Comparison of ENCODE assay signal across 10 mouse cellular contexts in genomic region chr11:35852731-35853130, GRCm38 (mm10). TPM values are rescaled to one million over a fixed set of nuclear protein-coding genes. Genes with fewer than 3 reads are reported as not detected.
DNase-seq lines count a peak whose midpoint lies in the region; ATAC-seq and TF ChIP-seq lines count a peak whose summit lies in the region.
"Had no signal": no experiment of that assay in that cellular context is flagged by ENCODE, and none has a peak within 500 bp of the region (broad histone marks: within the 10 kb centered on the region; RNA-seq: fewer than 3 reads in every experiment).

No protein-coding gene starts in this region.

- H3K4me3 ChIP-seq in kidney, postnatal 0 days (replicated peaks; ENCODE audit: low read depth, low read length), result no peak overlapping the region
- H3K4me3 ChIP-seq in C2C12 (ENCODE audit: insufficient read depth, poor library complexity, severe bottlenecking), result no peak overlapping the region
- H3K4me3 ChIP-seq in E14TG2a.4 (replicated peaks; ENCODE audit: low read length), result no peak overlapping the region
- H3K4me3 ChIP-seq in cortical plate, adult 2 months (ENCODE audit: insufficient read depth, low read length), result no peak overlapping the region
- H3K4me3 ChIP-seq: lung, embryonic 15.5 days had no signal

- no peak overlapping the region for H3ac ChIP-seq in C2C12 (ENCODE audit: control insufficient read depth, insufficient read length, low read depth)

- H3K79me3 ChIP-seq in C2C12 (ENCODE audit: low read depth), result no peaks in the 10 kb centered on the region

- no peak overlapping the region for H3K9ac ChIP-seq in kidney, postnatal 0 days (ENCODE audit: low read depth, low read length)
- H3K9ac ChIP-seq: lung, embryonic 15.5 days had no signal

- TF ChIP-seq POLR2A in cortical plate, adult 2 months (IDR thresholded peaks at IDR 0.05; ENCODE audit: extremely low read depth, insufficient read depth, low read length), result no peak

- no peaks in the 10 kb centered on the region for H3K79me2 ChIP-seq in C2C12 (ENCODE audit: control insufficient read depth, insufficient read depth)

- DNase-seq in kidney, postnatal 0 days (ENCODE audit: low spot score), result peak; percentile 20
- DNase-seq in kidney, adult 11 months, result no peak
- peak; percentile 60 for DNase-seq in mesoderm, embryonic 11.5 days (ENCODE audit: low read depth, low spot score)
- DNase-seq in urinary bladder, adult 18-20 months (ENCODE audit: low spot score in 2 of 2), result no peak
- no peak for DNase-seq in right cerebral cortex, postnatal 25 days

- H3K36me3 ChIP-seq in kidney, postnatal 0 days (ENCODE audit: insufficient read depth, low read length), result 0 out of 2 replicates have a peak, but pooled peaks cover 8% of the 10 kb centered on the region
- H3K36me3 ChIP-seq in C2C12 (ENCODE audit: control insufficient read depth, insufficient read depth) (peaks cover 4% of the 10 kb centered on the region), E14TG2a.4 (ENCODE audit: insufficient read depth, low read length) (peaks cover 74% of the 10 kb centered on the region)

- TF ChIP-seq CTCF in kidney, postnatal 0 days (IDR thresholded peaks at IDR 0.05; ENCODE audit: low read depth), result peak; percentile 65
- TF ChIP-seq CTCF in C2C12 (IDR thresholded peaks at IDR 0.05; ENCODE audit: control insufficient read depth, insufficient read depth, insufficient read length), result no peak
- peak; percentile 85 for TF ChIP-seq CTCF in E14TG2a.4 (conservative IDR thresholded peaks at IDR 0.05; ENCODE audit: low read length)
- TF ChIP-seq CTCF in cortical plate, adult 2 months (IDR thresholded peaks at IDR 0.05; ENCODE audit: extremely low read depth, insufficient read depth, low read length), result peak; percentile 50

- no peaks in the 10 kb centered on the region for H3K9me3 ChIP-seq in kidney, postnatal 0 days (replicated peaks; ENCODE audit: low read length)
- H3K9me3 ChIP-seq in E14TG2a.4 (ENCODE audit: low read length), result no peaks in the 10 kb centered on the region
- H3K9me3 ChIP-seq: lung, embryonic 15.5 days had no signal

- 52% methylated on average over 4 of the region's 4 CpGs for WGBS in kidney, postnatal 0 days

- no peaks in the 10 kb centered on the region for H3K27me3 ChIP-seq in kidney, postnatal 0 days (ENCODE audit: insufficient read depth, low read length)
- H3K27me3 ChIP-seq in C2C12 (ENCODE audit: control insufficient read depth, insufficient read depth, insufficient read length) (no peaks in the 10 kb centered on the region), E14TG2a.4 (ENCODE audit: insufficient read depth, low read length) (no peaks in the 10 kb centered on the region)
- H3K27me3 ChIP-seq: lung, embryonic 15.5 days had no signal

- ATAC-seq in kidney, postnatal 0 days (replicated peaks; ENCODE audit: low FRiP score, low read depth), result no peak

- no peak overlapping the region for H3K4me2 ChIP-seq in kidney, postnatal 0 days (ENCODE audit: low read length)
- H3K4me2 ChIP-seq: lung, embryonic 15.5 days had no signal

- H3K4me1 ChIP-seq in kidney, postnatal 0 days (replicated peaks; ENCODE audit: insufficient read depth, low read length), result no peaks in the 10 kb centered on the region
- peaks cover 13% of the 10 kb centered on the region for H3K4me1 ChIP-seq in E14TG2a.4 (replicated peaks; ENCODE audit: low read depth, low read length)
- peaks cover 10% of the 10 kb centered on the region for H3K4me1 ChIP-seq in cortical plate, adult 2 months (ENCODE audit: control insufficient read depth, insufficient read depth, low read length)
- H3K4me1 ChIP-seq: lung, embryonic 15.5 days had no signal

- no peak overlapping the region for H3K27ac ChIP-seq in kidney, postnatal 0 days
- H3K27ac ChIP-seq in cortical plate, adult 2 months (ENCODE audit: insufficient read depth, low read length), result no peak overlapping the region
- H3K27ac ChIP-seq: lung, embryonic 15.5 days had no signal

TF ChIP-seq in C2C12, 6 proteins besides CTCF, POLR2A, EP300 and RAD21:
- TF ChIP-seq MAX (IDR thresholded peaks at IDR 0.05), result peak; percentile 41
- TF ChIP-seq CEBPB (IDR thresholded peaks at IDR 0.05; ENCODE audit: low read depth), result no peak

RNA-seq across cellular contexts. Expression of gene Rars, which starts 18.4 kb away (rescaled TPM):
- 67.9 and 72.1 TPM in 2 replicates for polyA plus RNA-seq in kidney, postnatal 0 days (2015; fragmentation: Nextera tagmentation; extraction: Ambion mirVana)
- 87.1 TPM for polyA plus RNA-seq in C2C12 (2012; fragmentation: generic; extraction: Trizol)
- 38.1 and 39.9 TPM in 2 replicates for polyA plus RNA-seq in cortical plate, adult 2 months (2012; rRNA removed)

RNA-seq across cellular contexts. Expression of gene Fbll1, which starts 54.0 kb away (rescaled TPM):
- polyA plus RNA-seq in kidney, postnatal 0 days (2015; fragmentation: Nextera tagmentation; extraction: Ambion mirVana), result not detected in 2 replicates
- 0.02 TPM for polyA plus RNA-seq in C2C12 (2012; fragmentation: generic; extraction: Trizol)
- polyA plus RNA-seq in cortical plate, adult 2 months (2012; rRNA removed), result 60.3 and 66.9 TPM in 2 replicates
- polyA plus RNA-seq: stomach, embryonic 16.5 days had no signal

Comparison
In these comparisons a context has a peak if more than half of its experiments do, and no peak if none do; other contexts are left out.
1. DNase-seq: peak in kidney, postnatal 0 days (single experiment) and mesoderm, embryonic 11.5 days (single experiment); none in kidney, adult 11 months (single experiment), urinary bladder, adult 18-20 months (0 of 2) and right cerebral cortex, postnatal 25 days (single experiment).
2. RNA of gene Fbll1, which starts 54.0 kb away (polyA plus RNA-seq): 60.3 to 66.9 TPM in cortical plate, adult 2 months; not detected in kidney, postnatal 0 days and 0.02 TPM in C2C12 (single experiment); every median in the first group is over 10 times any median in the second.